Mouse (Mus musculus) midbrain, embryonic 13.5 days (tissue): Measurements from ENCODE around the gene Smim4. TPM values are rescaled to one million over a fixed set of nuclear protein-coding genes. Genes with fewer than 3 reads are reported as not detected.
A peak's percentile ranks its signal among the peaks of the same experiment; 100 is the strongest.

Source experiments
- ATAC-seq: fragments of 200-750 bp; cut with Nextera tagmentation; 2 replicates; pipeline ENCODE4 v1.8.0; 2017; ENCODE audit warnings: mild to moderate bottlenecking, moderate TSS enrichment, moderate library complexity
- H3K27ac ChIP-seq: fragments of 300-500 bp; sonication (generic); 2 replicates; pipeline ENCODE4 v1.5.1; 2015; ENCODE audit warnings: inconsistent platforms, mild to moderate bottlenecking, moderate library complexity
- H3K27me3 ChIP-seq: fragments of 300-500 bp; sonication (generic); 2 replicates; pipeline ENCODE4 v1.6.1; 2015; ENCODE audit warnings: mild to moderate bottlenecking, inconsistent platforms
- H3K36me3 ChIP-seq: fragments of 300-500 bp; sonication (generic); 2 replicates; pipeline ENCODE4 v1.6.1; 2015; ENCODE audit warnings: mild to moderate bottlenecking, inconsistent platforms
- H3K4me1 ChIP-seq: fragments of 300-500 bp; sonication (generic); replicated peaks from 2 replicates; pipeline ENCODE4 v1.6.1; 2015; ENCODE audit warnings: inconsistent platforms
- H3K4me2 ChIP-seq: fragments of 300-500 bp; sonication (generic); replicated peaks from 2 replicates; pipeline ENCODE4 v1.6.1; 2015; ENCODE audit warnings: moderate library complexity, mild to moderate bottlenecking, inconsistent platforms
- H3K4me3 ChIP-seq: fragments of 300-500 bp; sonication (generic); replicated peaks from 2 replicates; pipeline ENCODE4 v1.5.1; 2015; ENCODE audit warnings: mild to moderate bottlenecking, inconsistent platforms
- H3K9ac ChIP-seq: fragments of 300-500 bp; sonication (generic); replicated peaks from 2 replicates; pipeline ENCODE4 v1.6.1; 2015; ENCODE audit warnings: mild to moderate bottlenecking, inconsistent platforms
- H3K9me3 ChIP-seq: fragments of 300-500 bp; sonication (generic); 2 replicates; pipeline ENCODE4 v1.6.1; 2016; ENCODE audit warnings: mild to moderate bottlenecking, inconsistent platforms
- WGBS: fragments of 180-500 bp; shearing (Covaris S2); methylation state at CpG from one replicate; pipeline ENCODE4 v1.1.7; 2015; 5-methylcytosine and 5-hydroxymethylcytosine counted together
- polyA plus RNA-seq: library from polyadenylated mRNA; unstranded; fragments of >200 nt; fragmentation: Nextera tagmentation; extraction: Ambion mirVana; gene quantifications from 2 replicates; pipeline ENCODE4 v1.2.1, GENCODE M21; 2015

Smim4 gene
- polyA plus RNA-seq, 1 experiment from 2014 or later: 75.8 TPM

DNA sequence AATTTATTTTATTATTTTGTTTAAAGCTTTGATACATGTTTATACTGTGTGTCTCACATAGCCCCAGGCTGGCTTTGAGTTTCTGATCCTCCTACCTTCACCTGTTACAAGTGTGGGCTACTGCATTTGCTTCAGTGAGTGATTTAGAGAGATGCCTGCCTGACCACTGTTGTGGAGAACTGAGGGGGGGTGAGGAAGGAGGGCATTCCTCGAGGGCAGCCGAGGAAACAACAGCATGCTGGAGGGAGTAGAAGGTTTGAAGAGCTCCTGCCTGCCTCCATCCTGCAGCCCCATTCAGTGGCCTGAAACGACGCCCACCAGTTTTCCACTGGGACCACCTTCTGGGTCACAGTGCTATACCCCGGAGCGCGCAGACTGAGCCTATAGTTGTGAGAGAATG lies 36.7 kb upstream of the Smim4 start:
- Histone ChIP-seq H3K36me3 (peaks cover 11% of the 10 kb centered on the region), H3K4me1 (peaks cover 11% of the 10 kb centered on the region; the same call in 1 of the 2 replicates), H3K9me3 (no peaks in the 10 kb centered on the region), H3K4me2 (no peak overlapping the region), H3K4me3 (no peak overlapping the region), H3K27me3 (no peaks in the 10 kb centered on the region), H3K9ac (no peak overlapping the region), H3K27ac (no peak overlapping the region)
- 56% methylated on average over 7 of the region's 7 CpGs for WGBS
- ATAC-seq: no peak

DNA sequence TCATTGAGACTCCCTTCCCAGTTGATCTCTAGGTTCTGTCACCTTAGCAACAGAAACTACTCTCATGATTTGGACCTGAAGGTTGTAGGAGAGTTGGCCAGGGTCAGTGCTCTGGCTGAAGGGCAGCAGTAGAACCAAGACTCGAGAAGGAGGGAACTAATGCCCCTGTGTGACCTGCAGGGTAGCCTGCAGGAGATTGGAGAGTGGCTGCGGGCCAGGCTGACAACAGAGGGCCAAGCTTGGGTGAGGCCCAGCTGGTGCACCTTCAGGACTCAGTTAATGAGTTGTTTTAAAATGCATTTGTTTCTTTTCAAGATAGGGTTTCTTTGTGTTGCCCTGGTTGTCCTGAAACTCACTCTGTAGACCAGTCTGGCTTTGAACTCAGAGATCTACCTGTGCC lies 36.3 kb upstream of the Smim4 start:
- H3K27ac ChIP-seq: no peak overlapping the region
- peaks cover 7% of the 10 kb centered on the region for H3K36me3 ChIP-seq
- H3K4me2 ChIP-seq: no peak overlapping the region
- peaks cover 11% of the 10 kb centered on the region; the same call in 1 of the 2 replicates for H3K4me1 ChIP-seq
- H3K27me3 ChIP-seq: no peaks in the 10 kb centered on the region
- no peak overlapping the region for H3K9ac ChIP-seq
- no peak overlapping the region for H3K4me3 ChIP-seq
- no peak for ATAC-seq
- no peaks in the 10 kb centered on the region for H3K9me3 ChIP-seq
- WGBS: 71% methylated on average over 2 of the region's 2 CpGs

DNA sequence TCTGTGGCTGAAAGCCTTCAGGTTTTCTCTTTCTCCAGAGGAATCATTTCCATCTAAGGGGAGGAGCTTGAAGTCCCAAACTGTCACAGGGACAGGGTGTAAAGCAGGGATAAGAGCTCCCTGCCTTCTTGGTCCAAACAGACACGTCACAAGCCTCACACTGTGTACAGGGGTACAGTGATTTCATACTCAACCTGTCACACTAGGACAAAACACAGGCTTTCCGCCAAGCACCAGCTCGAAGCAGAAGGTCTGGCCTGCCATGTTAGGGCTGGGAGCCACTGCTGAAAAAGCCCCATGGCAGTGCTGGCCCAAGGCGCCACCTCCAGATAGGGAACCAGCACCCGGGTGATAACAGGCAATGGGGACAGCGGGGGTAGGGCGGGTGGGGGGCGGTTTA lies 35.3 kb upstream of the Smim4 start:
- no peak overlapping the region for H3K9ac ChIP-seq
- WGBS: 83% methylated on average over 8 of the region's 8 CpGs
- no peak for ATAC-seq
- no peaks in the 10 kb centered on the region for H3K27me3 ChIP-seq
- H3K4me2 ChIP-seq: no peak overlapping the region
- no peaks in the 10 kb centered on the region for H3K36me3 ChIP-seq
- no peak overlapping the region for H3K4me3 ChIP-seq
- no peak overlapping the region for H3K27ac ChIP-seq
- H3K9me3 ChIP-seq: no peaks in the 10 kb centered on the region
- H3K4me1 ChIP-seq: peaks cover 11% of the 10 kb centered on the region; the same call in 1 of the 2 replicates

DNA sequence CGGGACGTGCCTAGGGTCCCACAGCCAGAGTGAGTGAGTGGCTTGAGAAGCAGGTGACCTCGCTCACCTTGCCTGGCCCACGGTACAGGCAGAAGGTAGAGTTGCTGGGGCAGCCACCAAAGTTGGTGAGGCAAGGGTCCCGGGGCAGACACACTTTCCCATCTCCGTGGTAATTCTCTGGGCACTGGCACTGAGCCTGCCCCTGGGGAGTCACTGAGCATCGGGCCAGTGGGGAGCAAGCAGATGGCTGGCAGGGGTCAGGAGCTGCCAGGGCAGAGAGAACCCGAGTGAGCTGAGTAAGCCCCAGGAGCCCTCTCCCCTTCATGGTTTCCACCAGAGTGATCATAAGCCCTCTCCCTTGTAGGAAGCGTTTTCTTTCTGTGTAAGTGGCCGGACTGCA lies 32.9 kb upstream of the Smim4 start:
- 0 out of 2 replicates have a peak, but pooled peaks cover 8% of the 10 kb centered on the region for H3K4me1 ChIP-seq
- 61% methylated on average over 10 of the region's 10 CpGs for WGBS
- no peak for ATAC-seq
- no peak overlapping the region for H3K27ac ChIP-seq
- no peaks in the 10 kb centered on the region for H3K27me3 ChIP-seq
- no peak overlapping the region for H3K9ac ChIP-seq
- no peak overlapping the region for H3K4me2 ChIP-seq
- H3K4me3 ChIP-seq: no peak overlapping the region
- H3K36me3 ChIP-seq: no peaks in the 10 kb centered on the region
- H3K9me3 ChIP-seq: no peaks in the 10 kb centered on the region

DNA sequence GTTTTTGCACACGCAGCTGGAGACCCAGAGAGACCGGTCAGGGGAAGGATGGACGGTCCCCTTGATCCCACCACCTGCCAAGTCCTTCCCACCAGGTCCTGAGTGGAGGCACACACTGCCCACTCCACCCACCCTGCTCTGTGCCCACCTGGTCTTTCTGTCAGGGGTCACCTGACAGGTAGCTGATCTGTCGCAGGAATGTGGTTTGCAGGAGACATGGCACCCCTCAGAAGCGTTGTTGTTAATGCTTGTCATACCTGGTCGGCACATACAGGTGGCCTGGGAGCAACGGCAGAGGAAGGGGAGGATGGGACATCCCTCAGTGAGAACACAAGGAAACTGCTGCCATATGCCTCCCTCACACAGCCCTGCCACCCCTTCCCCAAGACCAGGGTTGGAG lies 32.4 kb upstream of the Smim4 start:
- Histone ChIP-seq H3K27ac (no peak overlapping the region), H3K4me2 (no peak overlapping the region), H3K27me3 (no peaks in the 10 kb centered on the region), H3K9me3 (no peaks in the 10 kb centered on the region), H3K4me3 (no peak overlapping the region), H3K4me1 (0 out of 2 replicates have a peak, but pooled peaks cover 4% of the 10 kb centered on the region), H3K9ac (no peak overlapping the region), H3K36me3 (no peaks in the 10 kb centered on the region)
- ATAC-seq: no peak
- 93% methylated on average over 7 of the region's 7 CpGs for WGBS

DNA sequence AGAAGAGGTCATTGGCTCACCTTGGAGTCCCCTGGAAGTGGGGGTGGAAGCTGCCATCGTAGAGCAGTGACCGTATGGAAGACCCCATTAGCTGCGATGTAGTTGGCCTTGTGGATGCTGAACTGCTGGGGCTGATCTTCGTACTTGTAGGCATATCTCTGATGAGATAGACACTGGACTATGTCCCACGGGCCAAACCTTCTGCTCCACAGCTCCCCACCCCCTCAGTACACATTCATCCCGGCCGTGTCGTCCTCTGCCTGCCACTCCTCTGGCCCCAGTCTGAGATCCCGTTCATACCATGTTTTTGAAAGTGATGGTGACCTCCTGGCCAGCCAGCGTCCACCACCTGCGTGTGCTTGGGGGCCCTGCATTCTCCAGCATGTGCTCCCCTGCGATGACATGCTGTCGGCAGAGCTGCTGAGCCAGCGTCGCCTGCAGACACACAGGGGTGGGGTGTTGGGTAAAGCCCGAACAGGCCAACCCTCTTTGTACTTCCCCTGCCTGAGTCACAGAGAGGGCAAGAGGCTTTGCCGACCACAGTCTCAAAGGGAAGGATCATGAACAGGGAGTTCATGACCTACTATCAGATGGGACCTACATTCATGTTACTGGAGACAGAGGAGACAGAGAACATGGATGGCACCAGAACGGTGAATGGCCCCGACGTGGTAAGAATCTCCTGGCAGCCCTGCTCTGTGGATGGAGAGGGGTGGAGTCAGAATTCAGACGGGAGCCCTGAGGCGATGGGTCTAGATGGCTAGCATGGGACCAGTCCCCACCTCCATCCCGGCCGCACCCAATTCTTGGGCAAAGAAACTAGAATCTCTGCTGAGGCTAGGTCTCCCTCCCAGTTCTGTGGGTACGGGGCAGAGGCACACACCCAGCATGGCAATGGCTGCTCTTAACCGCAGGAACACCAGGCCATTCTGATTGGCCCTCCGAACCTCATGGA lies 31.7 kb upstream of the Smim4 start:
- Histone ChIP-seq H3K4me2 (no peak overlapping the region), H3K9me3 (no peaks in the 10 kb centered on the region), H3K27me3 (no peaks in the 10 kb centered on the region), H3K4me1 (0 out of 2 replicates have a peak, but pooled peaks cover 4% of the 10 kb centered on the region), H3K4me3 (no peak overlapping the region), H3K9ac (no peak overlapping the region), H3K36me3 (no peaks in the 10 kb centered on the region), H3K27ac (no peak overlapping the region)
- 83% methylated on average over 27 of the region's 27 CpGs for WGBS
- ATAC-seq: no peak

DNA sequence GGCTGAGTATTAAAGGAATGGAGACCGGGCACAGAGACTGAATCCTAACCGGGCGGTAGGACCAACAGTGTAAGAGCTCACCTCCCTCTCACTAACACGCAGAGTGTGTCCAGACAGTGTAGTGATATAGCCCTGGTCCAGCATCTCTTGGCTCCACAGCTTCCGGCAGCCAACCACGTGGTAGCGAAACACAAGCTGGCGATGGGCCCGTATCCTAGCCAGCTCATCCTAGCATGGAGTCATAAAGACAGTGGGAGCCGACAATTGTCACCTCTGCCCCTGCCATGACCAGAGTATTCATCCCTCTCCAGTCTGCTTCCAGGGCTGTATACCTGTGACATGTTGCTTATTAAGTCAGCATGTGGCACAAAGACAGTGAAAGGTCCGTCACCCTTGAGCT lies 16.9 kb upstream of the Smim4 start:
- no peaks in the 10 kb centered on the region for H3K9me3 ChIP-seq
- H3K4me2 ChIP-seq: no peak overlapping the region
- peaks cover 23% of the 10 kb centered on the region for H3K36me3 ChIP-seq
- no peak overlapping the region for H3K9ac ChIP-seq
- H3K4me3 ChIP-seq: no peak overlapping the region
- WGBS: 93% methylated on average over 11 of the region's 11 CpGs
- H3K27me3 ChIP-seq: no peaks in the 10 kb centered on the region
- no peak overlapping the region for H3K27ac ChIP-seq
- no peak for ATAC-seq
- H3K4me1 ChIP-seq: no peaks in the 10 kb centered on the region

DNA sequence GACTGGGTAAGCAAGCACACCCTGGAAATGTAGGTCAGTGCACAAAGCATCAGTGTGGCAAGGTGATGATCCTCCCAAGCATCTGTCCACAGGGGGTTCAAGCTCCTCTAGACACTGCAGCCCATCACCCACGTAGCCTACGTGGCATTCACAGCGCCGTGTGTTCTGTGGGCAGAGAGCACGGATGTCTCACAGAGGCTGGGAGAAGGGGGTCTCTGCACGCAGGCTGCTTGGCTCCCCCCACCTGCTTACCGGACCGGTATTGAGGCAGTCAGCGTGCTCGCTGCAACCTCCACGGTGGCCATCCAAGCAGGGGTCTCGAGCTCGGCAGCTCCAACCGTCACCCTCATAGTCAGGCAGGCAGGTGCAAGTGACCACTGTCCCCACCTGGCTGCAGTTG lies 12.3 kb upstream of the Smim4 start:
- no peak overlapping the region for H3K9ac ChIP-seq
- peaks cover 70% of the 10 kb centered on the region for H3K36me3 ChIP-seq
- no peaks in the 10 kb centered on the region for H3K4me1 ChIP-seq
- H3K27me3 ChIP-seq: no peaks in the 10 kb centered on the region
- no peak overlapping the region for H3K27ac ChIP-seq
- no peak overlapping the region for H3K4me3 ChIP-seq
- no peak for ATAC-seq
- H3K4me2 ChIP-seq: no peak overlapping the region
- no peaks in the 10 kb centered on the region for H3K9me3 ChIP-seq
- WGBS: 94% methylated on average over 14 of the region's 14 CpGs

DNA sequence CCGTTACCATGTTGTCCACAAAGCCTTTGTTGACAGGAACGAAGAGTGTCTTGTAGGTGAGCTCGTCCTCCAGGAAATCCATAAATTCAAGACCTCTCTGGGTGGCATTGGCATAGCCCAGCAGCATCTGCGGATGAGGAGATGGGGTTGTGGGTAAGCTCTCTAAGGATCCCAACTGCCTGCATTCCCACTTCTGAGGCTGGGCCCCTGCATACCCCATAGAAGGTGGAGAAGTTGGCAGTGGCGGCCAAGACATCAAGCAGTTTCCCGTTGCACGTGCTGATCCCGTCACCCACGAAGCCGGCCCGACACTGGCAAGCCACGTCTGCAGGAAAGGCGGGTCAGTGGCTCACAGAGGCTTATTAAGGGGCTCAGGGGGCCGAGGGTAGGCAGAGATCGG lies 11.4 kb upstream of the Smim4 start:
- H3K9me3 ChIP-seq: no peaks in the 10 kb centered on the region
- ATAC-seq: no peak
- WGBS: 96% methylated on average over 15 of the region's 15 CpGs

DNA sequence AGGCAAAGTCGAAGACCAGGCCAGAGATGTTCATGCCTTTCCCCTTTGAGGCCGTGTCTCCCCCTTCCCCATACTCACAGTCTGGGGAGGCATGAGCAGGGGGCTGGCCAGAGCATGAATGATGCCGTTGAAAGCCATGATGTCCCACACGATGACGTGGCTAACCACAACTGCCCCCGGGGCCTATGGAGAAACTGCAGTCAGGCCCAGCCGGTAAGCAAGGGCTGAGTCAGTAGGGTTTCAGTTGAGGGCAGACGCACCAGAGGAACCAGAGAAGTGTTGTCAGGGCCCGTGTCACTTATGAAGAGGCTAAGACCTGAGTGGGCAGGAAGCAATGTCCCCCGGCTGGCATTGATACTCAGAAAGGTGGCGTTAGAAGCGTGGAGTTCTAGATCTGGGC lies 10.9 kb upstream of the Smim4 start:
- H3K27me3 ChIP-seq: no peaks in the 10 kb centered on the region
- WGBS: 92% methylated on average over 12 of the region's 12 CpGs
- H3K9ac ChIP-seq: no peak overlapping the region
- H3K36me3 ChIP-seq: peaks cover 84% of the 10 kb centered on the region
- no peaks in the 10 kb centered on the region for H3K9me3 ChIP-seq
- no peak overlapping the region for H3K4me2 ChIP-seq
- no peaks in the 10 kb centered on the region for H3K4me1 ChIP-seq
- no peak overlapping the region for H3K4me3 ChIP-seq
- no peak overlapping the region for H3K27ac ChIP-seq
- ATAC-seq: no peak

More for the DNA sequence above, 11.4 kb upstream of the Smim4 start:
- H3K9ac ChIP-seq: no peak overlapping the region
- H3K4me1 ChIP-seq: no peaks in the 10 kb centered on the region
- H3K4me2 ChIP-seq: no peak overlapping the region
- H3K4me3 ChIP-seq: no peak overlapping the region
- H3K27ac ChIP-seq: no peak overlapping the region; the same call in 1 of the 2 replicates
- peaks cover 79% of the 10 kb centered on the region for H3K36me3 ChIP-seq
- H3K27me3 ChIP-seq: no peaks in the 10 kb centered on the region

DNA sequence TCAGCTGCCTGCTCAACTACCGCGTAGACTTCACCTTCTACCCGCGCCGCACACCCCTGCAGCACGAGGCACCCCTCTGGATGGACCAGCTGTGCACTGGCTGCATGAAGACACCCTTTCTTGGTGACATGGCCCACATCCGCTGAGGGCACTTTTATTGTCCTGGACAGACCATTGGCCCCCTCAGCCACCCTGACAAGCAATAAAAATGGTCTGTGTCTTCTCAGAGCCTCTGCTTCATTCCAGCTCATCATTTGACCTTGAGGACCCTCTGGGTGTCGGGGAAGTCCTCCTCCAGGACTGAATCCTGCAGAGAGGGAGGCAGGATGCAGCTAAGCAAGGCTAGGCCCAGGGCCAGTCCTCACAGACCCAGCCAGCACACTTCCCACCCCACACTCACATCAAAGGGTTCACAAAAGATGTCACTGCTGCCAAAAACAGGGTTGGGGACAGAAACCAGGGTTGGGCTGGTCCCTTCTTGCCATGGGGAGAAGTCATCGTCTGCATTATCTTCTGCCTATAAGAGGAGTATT lies 10.2 kb upstream of the Smim4 start:
- no peak for ATAC-seq
- no peak overlapping the region for H3K27ac ChIP-seq
- no peaks in the 10 kb centered on the region for H3K27me3 ChIP-seq
- H3K36me3 ChIP-seq: peaks cover 89% of the 10 kb centered on the region
- 95% methylated on average over 9 of the region's 9 CpGs for WGBS
- H3K9me3 ChIP-seq: no peaks in the 10 kb centered on the region
- no peak overlapping the region for H3K4me3 ChIP-seq
- no peak overlapping the region for H3K4me2 ChIP-seq
- peaks cover 5% of the 10 kb centered on the region for H3K4me1 ChIP-seq
- no peak overlapping the region for H3K9ac ChIP-seq

DNA sequence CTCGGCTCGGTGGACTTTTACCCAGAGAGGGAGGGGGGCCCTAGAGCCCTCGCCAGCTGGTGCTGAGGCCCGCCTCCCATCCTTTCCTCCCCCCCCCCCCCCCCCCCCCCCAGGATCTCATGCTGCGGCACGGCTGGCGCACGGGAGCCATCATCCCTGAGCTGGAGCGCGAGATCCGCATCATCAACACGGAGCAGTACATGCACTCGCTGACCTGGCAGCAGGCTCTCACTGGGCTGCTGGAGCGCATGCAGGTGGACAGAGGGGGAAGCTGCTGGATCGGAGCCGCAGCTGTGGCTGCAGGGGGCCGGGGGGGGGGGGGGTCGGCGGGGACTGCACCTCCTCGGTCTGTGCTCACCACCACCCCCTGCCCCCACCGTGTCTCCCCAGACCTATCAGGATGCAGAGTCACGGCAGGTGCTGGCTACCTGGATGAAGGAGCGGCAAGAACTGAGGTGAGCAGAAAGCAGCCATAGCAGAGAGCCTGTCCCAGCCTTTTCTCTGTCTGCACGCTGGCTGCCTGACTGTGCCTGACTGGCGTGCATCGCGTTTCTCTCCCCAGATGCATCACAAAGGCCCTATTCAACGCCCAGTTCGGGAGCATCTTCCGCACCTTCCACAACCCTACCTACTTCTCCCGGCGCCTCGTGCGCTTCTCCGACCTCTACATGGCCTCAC lies 9.6 kb upstream of the Smim4 start:
- Histone ChIP-seq H3K36me3 (peaks cover 89% of the 10 kb centered on the region), H3K4me1 (peaks cover 11% of the 10 kb centered on the region), H3K9me3 (no peaks in the 10 kb centered on the region), H3K27ac (no peak overlapping the region), H3K4me3 (no peak overlapping the region), H3K27me3 (no peaks in the 10 kb centered on the region), H3K4me2 (no peak overlapping the region), H3K9ac (no peak overlapping the region)
- WGBS: 84% methylated on average over 23 of the region's 35 CpGs
- ATAC-seq: 0 out of 2 replicates have a peak, but pooled peaks have one; percentile 3
